Mouse (Mus musculus) fibroblast of lung, adult 2 months (primary cell): ENCODE results near the gene Lemd2.

Experiments
- DNase-seq: peaks from one replicate; pipeline ENCODE4 v3.0.0-alpha.2; 2011; ENCODE audit warnings: low read depth

The Lemd2 gene

GRCm38 (mm10) chr17:27155752-27156151, 48.5 kb downstream of the Lemd2 start:
- DNase-seq: no peak

DNA sequence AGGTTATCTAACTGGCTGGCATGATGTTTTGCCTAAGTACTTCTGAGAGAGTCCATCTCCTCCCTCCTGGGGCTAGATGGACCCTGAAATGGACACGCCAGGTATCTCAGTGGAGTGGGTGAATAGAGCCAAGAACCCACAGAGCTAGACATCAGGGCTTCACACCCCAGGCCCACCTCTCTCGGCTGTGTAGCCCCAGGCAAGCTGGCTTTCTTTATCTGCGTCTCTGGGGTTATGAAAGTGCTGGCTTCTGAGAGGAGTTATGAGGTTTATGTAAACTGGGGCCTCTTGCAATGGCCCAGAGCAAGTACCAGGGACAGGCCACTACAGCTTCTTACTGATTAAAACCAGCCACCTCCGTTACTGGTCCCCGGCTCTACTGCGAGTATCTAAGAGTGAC, 49.4 kb downstream of the Lemd2 start:
- no peak for DNase-seq

- DNase-seq: peak; percentile 97
These were observed 50.0 kb downstream of the Lemd2 start for GRCm38 (mm10) chr17:27154256-27154655.

DNA sequence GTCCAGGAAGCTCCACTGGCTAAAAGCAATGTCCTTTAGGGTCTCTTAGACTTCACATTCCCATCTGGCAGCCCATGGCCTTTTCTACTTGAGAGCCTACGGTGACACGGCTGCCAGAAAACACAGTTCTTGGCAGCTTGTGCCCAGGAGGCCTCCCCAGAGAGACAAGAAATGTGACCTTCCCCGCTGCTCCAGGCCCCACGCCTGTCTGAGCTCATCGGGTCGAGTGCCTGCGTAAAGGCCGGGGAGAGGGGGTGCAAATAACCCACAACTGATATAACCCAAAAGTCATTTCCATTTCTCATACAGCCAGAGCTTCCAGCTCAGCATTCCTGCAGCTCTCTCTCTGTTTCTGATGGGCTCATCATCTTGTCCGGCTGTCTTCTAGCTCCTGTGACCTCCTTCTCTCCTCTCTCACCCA, 50.5 kb downstream of the Lemd2 start:
- DNase-seq: no peak

- no peak for DNase-seq
These were observed 51.1 kb downstream of the Lemd2 start for GRCm38 (mm10) chr17:27152976-27153723.

GRCm38 (mm10) chr17:27151411-27151810, 52.9 kb downstream of the Lemd2 start:
- no peak for DNase-seq

DNA sequence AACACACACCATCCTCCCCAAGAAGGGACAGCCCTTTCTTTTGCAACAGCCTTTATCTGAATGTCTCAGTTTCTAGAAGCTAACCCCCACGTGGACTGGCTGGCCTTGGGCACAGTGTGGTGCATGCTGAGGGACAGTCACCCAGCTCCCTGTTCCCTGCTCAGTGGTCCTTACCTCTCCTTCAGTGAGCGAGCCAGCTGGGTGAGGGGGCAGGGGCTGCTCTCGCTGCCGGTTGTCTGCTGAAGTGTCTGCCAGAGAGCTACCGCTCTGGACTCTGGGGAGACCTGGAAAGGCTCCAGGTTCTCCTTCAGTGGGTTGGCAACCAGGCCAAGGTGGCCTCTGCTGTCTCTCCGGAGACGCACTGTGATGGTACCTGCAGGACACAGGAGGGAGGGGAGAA, 53.4 kb downstream of the Lemd2 start:
- DNase-seq: no peak

- DNase-seq: no peak
These were observed 57.8 kb downstream of the Lemd2 start for GRCm38 (mm10) chr17:27146323-27146923.

DNA sequence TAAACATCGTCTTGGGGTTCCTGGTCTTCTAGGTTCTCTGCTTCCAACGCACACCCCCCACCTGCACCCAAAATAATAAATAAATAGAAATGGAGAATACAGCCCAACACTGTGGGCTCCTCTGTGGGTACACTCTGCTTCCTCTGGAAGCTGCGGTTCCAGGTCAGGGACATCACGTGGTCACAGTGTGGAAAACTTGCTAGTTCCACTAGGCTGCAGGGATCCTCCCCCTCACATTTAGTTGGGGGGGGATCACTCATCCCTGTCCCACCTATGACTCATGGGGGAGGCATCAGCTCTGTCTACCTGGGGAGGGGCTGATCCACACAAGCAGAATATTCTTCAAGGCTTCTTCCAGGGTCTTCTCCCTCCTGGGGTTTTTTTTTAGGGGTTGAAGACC, 60.1 kb downstream of the Lemd2 start:
- DNase-seq: no peak

DNA sequence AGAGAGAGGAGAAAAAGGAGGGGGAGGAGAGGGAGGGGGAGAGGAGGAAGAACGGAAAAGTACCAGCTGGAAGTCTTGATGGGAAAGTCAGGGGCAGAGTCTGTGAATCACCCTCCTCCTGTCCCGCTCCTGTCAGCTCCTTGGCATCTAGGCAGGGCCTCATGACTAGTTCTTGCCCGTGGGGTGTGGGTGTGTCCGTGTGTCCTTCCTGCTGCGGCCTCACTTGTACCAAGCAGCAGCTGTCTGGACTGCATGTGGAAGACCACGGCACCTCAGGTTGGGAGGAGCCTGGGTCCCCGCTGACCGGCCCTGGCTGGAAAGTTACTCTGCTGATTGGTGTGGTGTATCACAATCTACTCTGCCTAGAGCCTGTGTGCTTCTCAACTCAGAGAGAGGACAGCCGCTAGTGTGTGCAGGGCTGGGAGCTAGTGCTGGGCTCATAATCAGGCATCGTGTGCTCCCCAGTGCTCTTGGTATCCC, 62.3 kb downstream of the Lemd2 start:
- peak; percentile 99 for DNase-seq

DNA sequence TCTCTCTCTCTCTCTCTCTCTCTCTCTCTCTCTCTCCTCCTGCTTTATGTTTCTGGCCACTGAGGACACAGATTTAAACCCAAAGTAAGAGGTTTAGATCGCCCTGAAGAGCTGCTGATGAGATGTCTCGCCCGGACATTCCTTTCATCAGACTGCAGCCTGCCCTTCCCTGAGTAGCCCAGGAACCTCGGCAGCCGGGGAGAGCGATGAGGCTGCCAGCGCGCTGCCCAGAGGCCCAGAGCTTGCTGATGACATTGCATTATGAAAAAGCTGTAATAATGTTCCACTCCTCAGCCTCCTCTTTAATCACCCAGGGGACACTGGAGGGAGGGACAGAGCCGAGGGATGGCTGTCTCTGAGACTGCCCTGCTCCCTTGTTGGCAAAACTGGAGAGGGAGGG, 64.0 kb downstream of the Lemd2 start:
- DNase-seq: no peak
